Mouse (Mus musculus) limb, embryonic 11.5 days (tissue): ENCODE measurements around the gene Ppan. TPM values are rescaled to one million over a fixed set of nuclear protein-coding genes. Genes with fewer than 3 reads are reported as not detected.

Experiments used
- ATAC-seq: fragments of 200-750 bp; cut with Nextera tagmentation; 2 replicates; pipeline ENCODE4 v1.8.0; 2017; ENCODE audit warnings: low read depth; ENCODE audit not compliant: insufficient number of reproducible peaks, low FRiP score, low TSS enrichment
- DNase-seq: peaks from one replicate; pipeline ENCODE4 v3.0.0-alpha.2; 2015; ENCODE audit warnings: low spot score
- H3K27ac ChIP-seq: fragments of 300-500 bp; sonication (generic); replicated peaks from 2 replicates; pipeline ENCODE4 v1.5.1; 2014; ENCODE audit warnings: low read depth, mild to moderate bottlenecking, low read length
- H3K27me3 ChIP-seq: fragments of 300-500 bp; sonication (generic); 2 replicates; pipeline ENCODE4 v1.6.1; 2014; ENCODE audit warnings: mild to moderate bottlenecking, low read length, mixed read lengths; ENCODE audit not compliant: control insufficient read depth, insufficient read depth
- H3K36me3 ChIP-seq: fragments of 300-500 bp; sonication (generic); 2 replicates; pipeline ENCODE4 v1.6.1; 2014; ENCODE audit warnings: mild to moderate bottlenecking, low read length, moderate library complexity, mixed read lengths; ENCODE audit not compliant: control insufficient read depth, insufficient read depth
- H3K4me1 ChIP-seq: fragments of 300-500 bp; sonication (generic); 2 replicates; pipeline ENCODE4 v1.6.1; 2014; ENCODE audit warnings: low read length, mixed read lengths; ENCODE audit not compliant: control insufficient read depth, insufficient read depth
- H3K4me2 ChIP-seq: fragments of 300-500 bp; sonication (generic); 2 replicates; pipeline ENCODE4 v1.6.1; 2014; ENCODE audit warnings: low read depth, mild to moderate bottlenecking, moderate library complexity; ENCODE audit not compliant: severe bottlenecking
- H3K4me3 ChIP-seq: fragments of 300-500 bp; sonication (generic); 2 replicates; pipeline ENCODE4 v1.5.1; 2014; ENCODE audit warnings: low read depth, low read length
- H3K9ac ChIP-seq: fragments of 300-500 bp; sonication (generic); 2 replicates; pipeline ENCODE4 v1.6.1; 2014; ENCODE audit warnings: mild to moderate bottlenecking, low read length
- H3K9me3 ChIP-seq: fragments of 300-500 bp; sonication (generic); 2 replicates; pipeline ENCODE4 v1.6.1; 2016; ENCODE audit warnings: low read length; ENCODE audit not compliant: control insufficient read depth
- WGBS: fragments of 180-500 bp; shearing (Covaris S2); extraction: QIAGEN DNeasy Blood & Tissue Kit; methylation state at CpG from one replicate; pipeline ENCODE4 v1.1.7; 2014; 5-methylcytosine and 5-hydroxymethylcytosine counted together
- polyA plus RNA-seq: library from polyadenylated mRNA; unstranded; fragments of >200 nt; fragmentation: Nextera tagmentation; extraction: Ambion mirVana; gene quantifications from 2 replicates; pipeline ENCODE4 v1.2.1, GENCODE M21; 2014

The Ppan gene
- polyA plus RNA-seq, 1 experiment from 2014 or later: 83.9 TPM

DNA sequence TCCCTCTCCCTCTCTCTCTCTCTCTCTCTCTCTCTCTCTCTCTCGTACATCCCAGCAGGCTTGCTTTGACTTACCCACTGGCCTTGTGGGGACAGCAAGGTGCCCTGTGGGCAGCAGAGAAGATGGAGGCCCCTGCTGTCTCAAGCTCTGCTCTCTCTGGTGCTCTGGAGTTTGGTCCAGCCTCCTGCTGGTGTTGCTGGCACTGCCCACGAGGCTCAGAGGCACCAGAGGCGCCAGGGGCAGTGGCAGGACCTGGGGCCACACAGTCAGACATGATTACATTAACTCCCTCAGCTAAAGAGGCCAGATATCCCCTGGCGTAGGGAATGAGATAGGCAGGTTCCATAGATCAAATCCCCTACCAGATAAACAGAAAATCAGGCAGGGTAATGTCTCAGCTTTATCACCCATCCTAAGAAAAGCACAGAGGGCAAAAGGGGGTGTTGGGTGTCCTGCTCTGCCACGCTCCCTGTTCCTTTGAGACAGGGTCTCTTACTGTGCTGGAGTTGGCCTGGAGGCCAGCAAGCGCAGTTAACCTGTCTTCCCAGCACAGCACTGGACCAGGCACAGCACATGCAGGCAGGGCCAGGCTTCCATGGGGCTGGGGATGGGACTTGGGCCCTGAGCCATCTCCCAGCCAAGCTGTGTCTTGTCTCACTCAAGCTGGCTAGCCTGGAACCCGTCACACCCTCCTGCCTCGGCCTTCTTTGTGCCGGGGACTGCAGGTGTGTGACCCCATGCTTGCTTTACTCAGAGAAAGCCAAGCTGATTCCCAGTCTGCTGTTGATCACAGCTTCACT, 11.5 kb upstream of the Ppan start:
- ATAC-seq (no peak), DNase-seq (no peak)
- Histone ChIP-seq H3K27me3 (0 out of 2 replicates have a peak, but pooled peaks cover 4% of the 10 kb centered on the region), H3K9me3 (no peaks in the 10 kb centered on the region), H3K9ac (no peak overlapping the region), H3K4me3 (no peak overlapping the region), H3K4me2 (no peak overlapping the region), H3K36me3 (no peaks in the 10 kb centered on the region), H3K27ac (no peak overlapping the region), H3K4me1 (no peaks in the 10 kb centered on the region)
- 75% methylated on average over 8 of the region's 9 CpGs for WGBS

DNA sequence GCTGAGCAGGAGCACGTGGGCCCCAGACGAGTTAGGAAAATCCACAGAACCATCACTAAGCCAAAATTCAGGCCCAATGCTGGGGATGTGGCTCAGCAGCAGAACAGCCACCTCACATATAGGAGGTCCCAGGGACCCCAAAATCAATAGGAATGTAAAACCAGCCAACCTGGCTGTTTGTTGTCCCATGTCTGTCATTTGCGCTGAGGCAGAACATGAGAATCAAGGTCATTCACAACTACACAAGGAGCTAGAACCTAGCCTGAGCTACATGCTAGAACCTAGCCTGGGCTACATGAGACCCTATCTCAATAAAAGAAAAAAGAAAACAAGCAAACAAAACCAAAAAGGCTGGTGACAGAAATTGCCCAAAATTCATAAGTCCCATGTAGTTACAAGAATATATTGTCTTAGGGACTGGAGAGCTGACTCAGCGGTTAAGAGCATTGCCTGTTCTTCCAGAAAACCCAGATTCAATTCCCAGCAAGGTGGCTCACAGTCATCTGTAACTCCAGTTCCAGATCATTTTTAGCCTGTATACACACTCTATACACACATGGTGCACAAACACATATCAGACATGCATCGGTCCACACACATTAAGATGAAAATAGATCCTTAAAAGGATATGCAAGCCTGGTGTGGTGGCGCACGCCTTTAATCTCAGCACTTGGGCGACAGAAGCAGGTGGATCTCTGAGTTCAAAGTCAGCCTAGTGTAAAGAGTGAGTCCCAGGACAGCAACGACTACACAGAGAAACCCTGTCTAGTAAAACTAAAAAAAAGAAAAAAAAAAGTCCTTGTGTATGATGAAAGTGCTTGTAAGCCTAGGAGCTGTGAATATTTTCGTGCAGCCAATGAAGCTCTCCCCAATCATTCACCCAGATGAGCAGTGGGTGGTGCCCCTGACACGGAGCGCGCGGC, 10.6 kb upstream of the Ppan start:
- Histone ChIP-seq H3K27me3 (0 out of 2 replicates have a peak, but pooled peaks cover 4% of the 10 kb centered on the region), H3K4me2 (peak overlapping the region; percentile 63), H3K27ac (no peak overlapping the region), H3K4me3 (no peak overlapping the region), H3K9me3 (no peaks in the 10 kb centered on the region), H3K4me1 (no peaks in the 10 kb centered on the region), H3K9ac (no peak overlapping the region; the same call in 1 of the 2 replicates), H3K36me3 (no peaks in the 10 kb centered on the region)
- 34% methylated on average over 14 of the region's 14 CpGs for WGBS
- DNase-seq (no peak), ATAC-seq (no peak; the same call in 1 of the 2 replicates)

DNA sequence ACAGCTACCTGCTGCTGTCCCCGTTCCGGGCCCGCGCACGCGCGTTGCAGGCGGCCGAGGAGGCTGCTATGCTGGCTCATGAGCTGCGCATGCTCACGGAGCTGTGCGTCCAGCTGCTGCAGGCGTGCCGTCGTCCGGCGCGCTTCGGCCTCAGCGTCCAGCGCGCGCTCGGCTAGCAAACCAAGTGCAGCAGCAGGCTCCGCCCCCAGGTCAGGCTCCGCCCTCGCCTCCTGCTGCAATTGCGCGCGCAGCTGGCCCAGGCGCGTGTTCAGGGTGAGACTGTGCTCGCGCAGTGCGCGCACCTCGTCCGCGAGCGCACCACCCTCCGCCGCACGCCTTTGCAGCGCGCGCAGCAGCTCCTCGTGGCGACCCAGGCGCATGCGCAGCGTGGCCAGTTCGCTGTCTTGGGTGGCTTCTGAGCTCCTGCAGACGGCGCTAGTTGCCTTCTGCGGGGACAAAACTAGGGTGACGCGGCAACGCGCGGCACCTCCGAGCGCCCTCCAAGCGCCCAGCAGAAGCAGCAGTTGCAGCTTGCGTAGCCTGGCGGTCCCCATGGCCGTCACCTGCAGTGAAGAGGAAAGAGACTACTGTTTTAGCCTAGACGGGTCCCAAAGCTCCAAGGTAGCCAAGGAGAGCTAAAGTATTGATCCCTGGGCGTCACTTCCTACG, 9.8 kb upstream of the Ppan start:
- ATAC-seq: peak; percentile 91
- Histone ChIP-seq H3K4me3 (peak overlapping the region; percentile 37), H3K4me1 (no peaks in the 10 kb centered on the region), H3K9me3 (no peaks in the 10 kb centered on the region), H3K4me2 (peak overlapping the region; percentile 63), H3K27me3 (0 out of 2 replicates have a peak, but pooled peaks cover 4% of the 10 kb centered on the region), H3K9ac (peak overlapping the region; percentile 75), H3K27ac (peak overlapping the region; percentile 60; the same call in 1 of the 2 replicates), H3K36me3 (no peaks in the 10 kb centered on the region)
- WGBS: under 1% methylated on average over 69 of the region's 69 CpGs
- DNase-seq: peak; percentile 99

DNA sequence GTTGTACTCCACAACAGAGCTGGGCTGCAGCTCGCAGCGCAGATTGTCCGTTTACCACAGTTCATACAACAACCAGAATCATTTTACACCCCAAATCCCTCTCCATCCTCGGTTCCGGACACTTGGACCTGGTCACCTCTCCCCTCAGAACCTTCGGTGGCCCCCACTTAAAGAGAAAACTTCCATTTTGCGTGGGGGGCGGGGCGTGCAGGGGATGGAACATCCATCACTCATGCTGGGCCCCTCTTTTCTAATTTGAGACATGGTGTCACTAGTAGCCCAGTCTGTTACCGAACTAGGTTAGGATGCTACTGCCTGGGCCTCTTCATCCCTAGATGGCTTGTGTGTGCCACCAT, 9.3 kb upstream of the Ppan start:
- DNase-seq (no peak), ATAC-seq (no peak)
- Histone ChIP-seq H3K4me1 (no peaks in the 10 kb centered on the region), H3K4me3 (peak overlapping the region; percentile 37), H3K36me3 (no peaks in the 10 kb centered on the region), H3K27ac (peak overlapping the region; percentile 60; the same call in 1 of the 2 replicates), H3K9ac (peak overlapping the region; percentile 75), H3K27me3 (0 out of 2 replicates have a peak, but pooled peaks cover 4% of the 10 kb centered on the region), H3K4me2 (peak overlapping the region; percentile 63), H3K9me3 (no peaks in the 10 kb centered on the region)
- 19% methylated on average over 10 of the region's 10 CpGs for WGBS

DNA sequence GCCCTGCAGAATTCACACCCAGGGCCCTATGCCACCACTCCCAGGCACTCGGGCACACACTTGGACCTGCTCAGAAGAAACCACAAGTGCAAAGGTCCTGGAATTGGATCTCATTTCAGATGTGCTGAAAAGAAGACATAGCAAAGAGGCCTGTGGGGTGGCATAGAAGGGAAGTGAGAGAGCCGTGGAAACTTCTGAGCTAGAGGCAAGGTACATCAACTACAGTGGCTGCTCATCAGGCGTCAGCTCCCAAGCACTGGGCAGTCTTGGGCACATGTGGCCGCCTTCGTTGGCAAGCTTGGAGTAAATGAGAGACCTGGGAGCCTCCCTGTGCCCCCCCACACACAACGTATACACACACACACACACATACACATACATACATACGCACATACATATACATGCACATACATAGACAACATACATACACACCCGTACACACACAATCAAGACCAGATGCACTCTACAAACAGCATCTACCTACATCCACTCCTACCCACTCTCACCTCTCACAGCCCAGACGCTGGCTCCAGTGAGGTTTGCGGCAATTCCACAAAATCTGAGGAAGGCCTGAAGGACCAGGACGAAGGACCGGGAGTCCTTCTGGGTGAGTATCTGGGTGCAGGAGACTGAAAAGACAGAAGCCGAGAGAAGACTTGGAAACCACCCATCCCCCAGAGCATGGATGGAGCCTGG, 8.7 kb upstream of the Ppan start, which contains the start of gene Angptl6:
TSS of gene Angptl6 (minus strand) at position 631 of the 696 bp plus-strand sequence.
- ATAC-seq: 0 out of 2 replicates have a peak, but pooled peaks have one; percentile 1
- no peaks in the 10 kb centered on the region for H3K9me3 ChIP-seq

DNA sequence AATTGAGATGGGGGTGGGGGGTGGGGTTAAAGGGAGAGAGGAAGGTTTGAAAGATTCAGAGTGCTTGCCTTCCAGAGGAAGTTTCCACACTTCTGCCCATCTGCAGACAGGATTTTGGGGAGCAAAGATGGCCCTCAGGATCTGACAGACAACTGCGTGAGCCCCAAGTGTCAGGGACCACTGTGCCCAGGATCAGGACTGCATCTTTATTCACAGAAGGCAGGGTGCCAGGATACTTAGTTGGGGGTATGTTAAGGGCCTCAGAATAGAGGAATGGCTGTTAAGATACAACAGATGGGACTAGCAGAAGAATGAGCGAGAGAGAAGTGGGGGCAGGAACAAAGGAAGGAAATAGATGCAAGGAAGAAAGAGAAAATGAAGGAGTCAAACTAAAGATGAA, 1.4 kb upstream of the Ppan start:
- H3K4me3 ChIP-seq: no peak overlapping the region
- 92% methylated on average over 2 of the region's 2 CpGs for WGBS
- no peak for ATAC-seq
- H3K36me3 ChIP-seq: peaks cover 17% of the 10 kb centered on the region
- no peak for DNase-seq
- no peak overlapping the region for H3K9ac ChIP-seq
- H3K9me3 ChIP-seq: no peaks in the 10 kb centered on the region
- H3K27ac ChIP-seq: no peak overlapping the region
- no peaks in the 10 kb centered on the region for H3K27me3 ChIP-seq
- H3K4me2 ChIP-seq: no peak overlapping the region
- H3K4me1 ChIP-seq: no peaks in the 10 kb centered on the region

More for the DNA sequence above, 8.7 kb upstream of the Ppan start, which contains the start of gene Angptl6:
- WGBS: 89% methylated on average over 13 of the region's 13 CpGs
- Histone ChIP-seq H3K36me3 (no peaks in the 10 kb centered on the region), H3K27me3 (0 out of 2 replicates have a peak, but pooled peaks cover 4% of the 10 kb centered on the region), H3K4me3 (peak within 1 kb of the TSS; percentile 37), H3K4me2 (peak within 1 kb of the TSS; percentile 63), H3K9ac (peak within 1 kb of the TSS; percentile 75), H3K4me1 (no peaks in the 10 kb centered on the region), H3K27ac (peak within 1 kb of the TSS; percentile 60; the same call in 1 of the 2 replicates)
- DNase-seq: no peak

DNA sequence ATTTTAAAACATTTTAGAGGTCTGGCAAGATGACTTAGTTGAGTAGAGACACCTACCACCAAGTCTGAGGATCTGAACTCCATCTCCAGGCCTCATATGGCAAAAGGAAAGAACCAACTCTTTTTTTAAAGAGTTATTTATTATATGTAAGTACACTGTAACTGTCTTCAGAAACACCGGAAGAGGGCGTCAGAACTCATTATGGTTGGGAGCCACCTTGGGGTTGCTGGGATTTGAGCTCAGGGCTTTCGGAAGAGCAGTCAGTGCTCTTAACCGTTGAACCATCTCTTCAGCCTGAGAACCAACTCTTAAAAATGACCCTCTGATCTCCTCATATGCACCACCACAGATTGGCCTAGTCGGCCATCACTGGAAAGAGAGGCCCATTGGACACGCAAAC, 784 bp upstream of the Ppan start:
- 86% methylated on average over 6 of the region's 6 CpGs for WGBS
- H3K9ac ChIP-seq: no peak overlapping the region
- no peaks in the 10 kb centered on the region for H3K4me1 ChIP-seq
- H3K4me3 ChIP-seq: no peak overlapping the region
- H3K27ac ChIP-seq: no peak overlapping the region
- DNase-seq: no peak
- H3K27me3 ChIP-seq: no peaks in the 10 kb centered on the region
- no peaks in the 10 kb centered on the region for H3K9me3 ChIP-seq
- ATAC-seq: no peak
- no peak overlapping the region for H3K4me2 ChIP-seq
- H3K36me3 ChIP-seq: peaks cover 22% of the 10 kb centered on the region
